Mouse (Mus musculus) hindbrain, postnatal 0 days (tissue): ENCODE measurements at regions not wholly inside any gene's neighbourhood (a gene's known extent, or its start where the extent isn't known, plus 50 kb on each side); places are given as distances from the start of the nearest gene placed in this dataset.

Experiments
- ATAC-seq: fragments of 200-750 bp; cut with Nextera tagmentation; 2 replicates; pipeline ENCODE4 v1.8.0; 2017; ENCODE audit warnings: mild to moderate bottlenecking, moderate TSS enrichment, moderate library complexity
- DNase-seq: peaks from one replicate; pipeline ENCODE4 v3.0.0-alpha.2; 2015; ENCODE audit warnings: low spot score
- H3K27ac ChIP-seq: fragments of 300-500 bp; sonication (generic); 2 replicates; pipeline ENCODE4 v1.5.1; 2014; ENCODE audit warnings: mild to moderate bottlenecking
- H3K27me3 ChIP-seq: fragments of 300-500 bp; sonication (generic); 2 replicates; pipeline ENCODE4 v1.6.1; 2014; ENCODE audit warnings: low read length, mixed read lengths; ENCODE audit not compliant: insufficient read depth
- H3K36me3 ChIP-seq: fragments of 300-500 bp; sonication (generic); 2 replicates; pipeline ENCODE4 v1.6.1; 2014; ENCODE audit warnings: low read length, mixed read lengths; ENCODE audit not compliant: insufficient read depth
- H3K4me1 ChIP-seq: fragments of 300-500 bp; sonication (generic); 2 replicates; pipeline ENCODE4 v1.6.1; 2014; ENCODE audit warnings: antibody characterized with exemption, low read length, mixed read lengths; ENCODE audit not compliant: insufficient read depth
- H3K4me2 ChIP-seq: fragments of 300-500 bp; sonication (generic); 2 replicates; pipeline ENCODE4 v1.6.1; 2014; ENCODE audit warnings: low read depth, mild to moderate bottlenecking, low read length, moderate library complexity, mixed read lengths
- H3K4me3 ChIP-seq: fragments of 300-500 bp; sonication (generic); 2 replicates; pipeline ENCODE4 v1.5.1; 2014; ENCODE audit warnings: low read length
- H3K9ac ChIP-seq: fragments of 300-500 bp; sonication (generic); replicated peaks from 2 replicates; pipeline ENCODE4 v1.6.1; 2014; ENCODE audit warnings: mild to moderate bottlenecking, low read length, moderate library complexity, mixed read lengths
- H3K9me3 ChIP-seq: fragments of 300-500 bp; sonication (generic); 2 replicates; pipeline ENCODE4 v1.6.1; 2016; ENCODE audit warnings: low read length, mixed read lengths
- CTCF ChIP-seq: IDR thresholded peaks from 2 replicates; pipeline ENCODE4 v1.5.1; 2016; ENCODE audit warnings: antibody characterized with exemption, control low read depth, low read depth
- WGBS: fragments of 180-500 bp; shearing (Covaris S2); extraction: QIAGEN DNeasy Blood & Tissue Kit; methylation state at CpG from one replicate; pipeline ENCODE4 v1.1.7; 2014; 5-methylcytosine and 5-hydroxymethylcytosine counted together

DNA sequence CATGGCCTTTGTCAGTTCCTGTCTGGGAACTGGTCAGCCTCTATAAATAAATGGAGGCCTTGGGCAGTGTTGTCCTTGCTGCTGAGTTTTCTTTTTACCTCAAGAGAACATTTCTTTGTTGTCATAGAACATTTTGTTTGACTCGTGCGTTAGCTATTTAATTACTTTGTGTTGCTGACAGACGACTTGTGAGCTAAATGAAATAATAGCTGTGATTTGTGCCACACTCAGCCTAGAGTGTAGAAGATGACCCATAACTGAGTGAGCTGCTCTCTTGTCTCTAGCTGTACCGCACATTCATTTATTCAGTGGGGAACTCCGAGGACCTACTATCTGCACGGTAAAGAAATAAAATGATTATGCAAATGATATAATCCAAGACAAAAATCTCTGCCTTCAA lies 263.1 kb upstream of the Atp2b1 start:
- DNase-seq (no peak), ATAC-seq (no peak)
- Histone ChIP-seq H3K27ac (no peak overlapping the region), H3K9ac (no peak overlapping the region), H3K4me2 (no peak overlapping the region), H3K36me3 (no peaks in the 10 kb centered on the region), H3K9me3 (no peaks in the 10 kb centered on the region), H3K4me1 (no peaks in the 10 kb centered on the region), H3K4me3 (no peak overlapping the region), H3K27me3 (no peaks in the 10 kb centered on the region)
- WGBS = 73% methylated on average over 6 of the region's 6 CpGs
- TF ChIP-seq CTCF = no peak

DNA sequence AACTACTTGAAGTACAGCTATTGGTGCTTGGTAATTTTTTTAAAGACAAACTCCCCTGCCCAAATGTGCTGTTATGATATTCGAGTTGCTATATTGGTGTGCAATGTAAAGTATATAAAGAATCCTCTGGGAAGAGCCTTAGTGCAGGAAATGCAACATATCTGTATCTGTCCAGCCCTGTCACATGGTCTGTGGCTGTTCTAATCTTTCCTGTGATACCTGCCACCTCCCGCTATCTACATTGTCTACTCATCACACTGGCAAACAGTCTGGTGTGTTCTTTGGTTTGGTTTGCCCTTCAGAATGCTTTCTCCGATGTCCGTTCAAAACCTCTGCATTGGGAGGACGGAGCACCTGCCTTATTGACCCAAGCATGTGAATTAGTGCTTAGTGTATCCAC lies 262.6 kb upstream of the Atp2b1 start:
- no peak overlapping the region for H3K27ac ChIP-seq
- ATAC-seq (no peak), DNase-seq (no peak)
- WGBS = 93% methylated on average over 5 of the region's 5 CpGs
- H3K4me3 ChIP-seq = no peak overlapping the region
- H3K27me3 ChIP-seq = no peaks in the 10 kb centered on the region
- no peaks in the 10 kb centered on the region for H3K9me3 ChIP-seq
- H3K4me2 ChIP-seq = no peak overlapping the region
- H3K4me1 ChIP-seq = no peaks in the 10 kb centered on the region
- no peaks in the 10 kb centered on the region for H3K36me3 ChIP-seq
- TF ChIP-seq CTCF = no peak
- no peak overlapping the region for H3K9ac ChIP-seq

DNA sequence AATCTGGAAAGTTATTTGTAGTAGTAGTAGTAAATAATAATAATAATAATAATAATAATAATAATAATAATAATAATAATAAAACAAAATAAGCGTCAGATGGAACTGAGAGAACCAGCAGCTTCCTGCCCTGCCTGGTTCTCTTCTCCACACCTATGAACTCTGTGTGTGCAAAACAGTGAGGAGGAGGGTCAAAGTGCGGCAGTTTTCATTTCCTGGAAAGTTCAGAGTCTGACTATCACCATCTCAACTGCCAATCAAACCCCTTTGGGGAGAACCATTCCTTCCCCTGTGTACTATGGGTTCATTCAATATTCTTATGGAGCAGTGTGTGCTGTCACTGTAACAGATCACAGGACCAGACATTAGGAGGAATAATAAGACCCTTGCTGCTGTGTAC lies 262.1 kb upstream of the Atp2b1 start:
- no peaks in the 10 kb centered on the region for H3K9me3 ChIP-seq
- no peak overlapping the region for H3K4me2 ChIP-seq
- no peak overlapping the region for H3K9ac ChIP-seq
- H3K27me3 ChIP-seq = no peaks in the 10 kb centered on the region
- no peaks in the 10 kb centered on the region for H3K4me1 ChIP-seq
- WGBS = 99% methylated on average over 2 of the region's 2 CpGs
- DNase-seq = no peak
- no peak for ATAC-seq
- H3K36me3 ChIP-seq = no peaks in the 10 kb centered on the region
- TF ChIP-seq CTCF = no peak
- H3K4me3 ChIP-seq = no peak overlapping the region
- H3K27ac ChIP-seq = no peak overlapping the region

DNA sequence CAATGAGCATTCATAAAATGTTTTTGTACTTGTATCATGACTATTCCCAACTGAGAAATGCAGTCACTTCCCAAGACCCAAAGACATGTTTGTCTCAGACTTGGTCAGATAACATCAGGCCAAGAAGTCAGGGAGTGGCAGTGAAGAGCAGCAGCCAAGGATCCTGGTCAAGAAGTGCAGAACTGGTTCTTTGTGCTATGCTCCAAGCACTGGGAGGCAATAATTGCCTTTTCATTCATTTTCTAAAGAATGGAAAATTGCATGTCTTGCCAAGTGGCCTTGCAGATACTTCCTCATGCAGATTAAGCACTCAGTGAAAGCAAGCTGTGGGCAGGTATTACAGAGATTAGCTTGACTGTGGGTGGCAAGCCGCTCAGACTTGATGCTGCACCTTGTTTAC lies 253.5 kb upstream of the Atp2b1 start:
- DNase-seq = no peak
- H3K36me3 ChIP-seq = no peaks in the 10 kb centered on the region
- no peaks in the 10 kb centered on the region for H3K4me1 ChIP-seq
- H3K9me3 ChIP-seq = no peaks in the 10 kb centered on the region
- H3K4me2 ChIP-seq = no peak overlapping the region
- H3K9ac ChIP-seq = no peak overlapping the region
- no peak for TF ChIP-seq CTCF
- H3K27ac ChIP-seq = no peak overlapping the region
- no peak for ATAC-seq
- 47% methylated on average over 1 of the region's 1 CpGs for WGBS
- H3K4me3 ChIP-seq = no peak overlapping the region
- no peaks in the 10 kb centered on the region for H3K27me3 ChIP-seq

DNA sequence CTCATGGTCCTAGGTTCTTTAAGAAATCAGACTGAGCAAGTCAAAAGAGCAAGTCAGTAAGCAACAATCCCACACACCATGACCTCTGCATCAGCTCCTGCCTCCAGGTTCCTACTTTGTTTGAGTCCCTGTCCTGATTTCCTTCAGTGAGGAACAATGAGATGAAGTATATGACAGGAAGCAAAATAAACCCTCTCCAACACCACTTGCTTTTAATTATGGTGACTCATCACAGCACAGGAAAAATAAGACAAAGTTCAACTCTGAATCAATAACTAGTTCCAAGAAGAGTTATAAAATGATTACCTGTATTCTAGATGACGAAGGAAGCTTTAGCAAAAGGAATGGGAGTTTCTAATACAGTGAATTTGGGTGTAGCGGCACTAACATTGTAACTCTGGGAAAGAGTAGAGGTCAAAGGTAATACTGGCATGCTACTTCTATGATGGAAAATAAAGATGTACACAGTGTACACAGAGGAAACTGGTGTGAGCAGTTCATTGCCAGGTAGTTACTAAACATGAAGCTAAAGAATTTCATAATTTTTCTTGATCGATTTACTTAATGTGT lies 248.2 kb upstream of the Atp2b1 start:
- no peak for ATAC-seq
- Histone ChIP-seq H3K36me3 (no peaks in the 10 kb centered on the region), H3K4me3 (no peak overlapping the region), H3K9me3 (no peaks in the 10 kb centered on the region), H3K27me3 (no peaks in the 10 kb centered on the region), H3K27ac (no peak overlapping the region), H3K4me2 (no peak overlapping the region), H3K9ac (no peak overlapping the region), H3K4me1 (no peaks in the 10 kb centered on the region)
- WGBS = 91% methylated on average over 3 of the region's 3 CpGs
- TF ChIP-seq CTCF = no peak
- DNase-seq = no peak

DNA sequence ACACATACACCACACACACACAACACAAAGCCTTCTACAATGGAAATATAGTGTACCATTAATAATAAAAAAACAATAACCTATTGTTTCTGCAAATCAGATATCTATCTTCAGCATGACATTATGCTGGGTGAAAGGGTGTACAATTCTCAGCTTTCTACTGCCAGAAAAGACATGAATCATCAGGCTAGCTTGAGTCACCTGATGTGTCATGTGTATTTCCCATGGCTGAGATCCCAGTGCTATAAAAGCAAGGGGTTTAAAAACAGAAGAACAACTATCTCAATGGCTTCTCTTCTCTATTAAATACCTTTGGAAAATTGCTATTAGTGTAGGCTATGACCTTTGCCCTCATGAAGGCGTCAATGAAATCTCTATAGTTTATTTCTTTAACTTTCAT lies 246.5 kb upstream of the Atp2b1 start:
- Histone ChIP-seq H3K9me3 (no peaks in the 10 kb centered on the region), H3K27ac (no peak overlapping the region), H3K27me3 (no peaks in the 10 kb centered on the region), H3K4me3 (no peak overlapping the region), H3K36me3 (no peaks in the 10 kb centered on the region), H3K4me1 (no peaks in the 10 kb centered on the region), H3K9ac (no peak overlapping the region), H3K4me2 (no peak overlapping the region)
- DNase-seq (no peak), ATAC-seq (no peak)
- 83% methylated on average over 1 of the region's 1 CpGs for WGBS
- TF ChIP-seq CTCF = no peak

DNA sequence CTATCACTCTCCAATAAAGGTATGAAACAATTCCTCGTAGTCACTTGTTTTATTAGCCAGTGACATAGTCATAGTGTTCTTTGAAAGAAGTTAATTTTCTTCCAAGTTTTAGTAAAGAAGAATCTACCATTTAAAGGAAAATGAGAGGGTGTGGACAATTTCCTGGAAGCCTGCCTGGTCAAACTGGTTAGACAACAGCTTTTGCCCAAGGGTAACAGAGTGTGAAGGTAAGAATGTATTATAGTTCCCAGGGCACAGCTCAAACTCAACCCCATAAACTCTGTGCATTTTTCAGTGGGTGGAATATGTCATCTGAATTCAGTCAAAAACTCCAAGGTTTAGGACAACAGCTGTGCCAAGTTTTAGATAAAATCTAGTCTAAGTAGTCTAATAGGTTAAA lies 240.1 kb upstream of the Atp2b1 start:
- H3K4me2 ChIP-seq = no peak overlapping the region
- H3K9ac ChIP-seq = no peak overlapping the region
- H3K36me3 ChIP-seq = no peaks in the 10 kb centered on the region
- no peaks in the 10 kb centered on the region for H3K27me3 ChIP-seq
- no peak overlapping the region for H3K27ac ChIP-seq
- WGBS = 89% methylated on average over 1 of the region's 1 CpGs
- H3K4me1 ChIP-seq = no peaks in the 10 kb centered on the region
- no peak for ATAC-seq
- no peaks in the 10 kb centered on the region for H3K9me3 ChIP-seq
- TF ChIP-seq CTCF = no peak
- H3K4me3 ChIP-seq = no peak overlapping the region
- no peak for DNase-seq
